Mouse (Mus musculus) kidney, postnatal 0 days (tissue): ENCODE measurements around the gene Tex11. TPM values are rescaled to one million over a fixed set of nuclear protein-coding genes. Genes with fewer than 3 reads are reported as not detected.
"Not testable (repeated sequence)": the region's sequence is repeated elsewhere in the genome, so short reads cannot be mapped to it uniquely, and the experiment has no call there.

ENCODE experiments used
- ATAC-seq: fragments of 200-750 bp; cut with Nextera tagmentation; replicated peaks from 2 replicates; pipeline ENCODE4 v1.8.0; 2017; ENCODE audit warnings: low read depth, moderate number of reproducible peaks, moderate TSS enrichment, moderate library complexity; ENCODE audit not compliant: low FRiP score
- DNase-seq: peaks from one replicate; pipeline ENCODE4 v3.0.0-alpha.2; 2016; ENCODE audit warnings: low spot score
- H3K27ac ChIP-seq: fragments of 300-500 bp; sonication (generic); 2 replicates; pipeline ENCODE4 v1.5.1; 2014; ENCODE audit warnings: mild to moderate bottlenecking
- H3K27me3 ChIP-seq: fragments of 300-500 bp; sonication (generic); 2 replicates; pipeline ENCODE4 v1.6.1; 2014; ENCODE audit warnings: low read length, mixed read lengths; ENCODE audit not compliant: insufficient read depth
- H3K36me3 ChIP-seq: fragments of 300-500 bp; sonication (generic); 2 replicates; pipeline ENCODE4 v1.6.1; 2014; ENCODE audit warnings: low read length, mixed read lengths; ENCODE audit not compliant: insufficient read depth
- H3K4me1 ChIP-seq: fragments of 300-500 bp; sonication (generic); replicated peaks from 2 replicates; pipeline ENCODE4 v1.6.1; 2014; ENCODE audit warnings: antibody characterized with exemption, low read length, mixed read lengths; ENCODE audit not compliant: insufficient read depth
- H3K4me2 ChIP-seq: fragments of 300-500 bp; sonication (generic); 2 replicates; pipeline ENCODE4 v1.6.1; 2014; ENCODE audit warnings: mild to moderate bottlenecking, low read length, moderate library complexity, mixed read lengths
- H3K4me3 ChIP-seq: fragments of 300-500 bp; sonication (generic); replicated peaks from 2 replicates; pipeline ENCODE4 v1.5.1; 2014; ENCODE audit warnings: low read depth, low read length
- H3K9ac ChIP-seq: fragments of 300-500 bp; sonication (generic); 2 replicates; pipeline ENCODE4 v1.6.1; 2014; ENCODE audit warnings: low read depth, low read length
- H3K9me3 ChIP-seq: fragments of 300-500 bp; sonication (generic); replicated peaks from 2 replicates; pipeline ENCODE4 v1.6.1; 2016; ENCODE audit warnings: low read length, inconsistent platforms, mixed read lengths
- CTCF ChIP-seq: IDR thresholded peaks from 2 replicates; pipeline ENCODE4 v1.5.1; 2016; ENCODE audit warnings: antibody characterized with exemption, low read depth, mild to moderate bottlenecking, moderate library complexity
- WGBS: fragments of 180-500 bp; shearing (Covaris S2); extraction: QIAGEN DNeasy Blood & Tissue Kit; methylation state at CpG from one replicate; pipeline ENCODE4 v1.1.7; 2014; 5-methylcytosine and 5-hydroxymethylcytosine counted together
- polyA plus RNA-seq: library from polyadenylated mRNA; unstranded; fragments of >200 nt; fragmentation: Nextera tagmentation; extraction: Ambion mirVana; gene quantifications from 2 replicates; pipeline ENCODE4 v1.2.1, GENCODE M21; 2015

The Tex11 gene
- not detected in 2 replicates for polyA plus RNA-seq

DNA sequence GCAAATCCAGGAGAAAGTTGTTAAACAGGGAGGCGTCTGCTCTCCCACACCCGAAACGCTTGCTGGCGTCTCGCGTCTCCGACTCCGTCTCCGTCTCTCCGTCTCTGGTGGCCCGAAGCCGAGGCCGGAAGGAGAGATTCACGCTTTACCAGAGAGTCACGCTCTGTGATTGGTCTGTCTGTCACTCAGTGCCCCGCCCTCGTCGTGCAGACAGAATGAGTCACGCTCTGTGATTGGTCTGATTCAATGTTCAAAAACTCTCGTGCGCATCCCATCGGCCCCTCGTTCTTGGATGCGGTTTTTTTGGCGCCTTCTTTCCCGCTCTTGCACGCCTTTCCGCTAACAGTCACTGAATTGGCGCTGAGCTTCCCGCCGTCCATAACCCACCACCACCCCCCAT, at the start of gene Tex11:
TSS of gene Tex11 (minus strand) at position 127 of the 400 bp plus-strand sequence.
- Histone ChIP-seq H3K4me1 (no peaks in the 10 kb centered on the region), H3K4me3 (no peak within 1 kb of the TSS), H3K27me3 (no peaks in the 10 kb centered on the region), H3K9me3 (no peaks in the 10 kb centered on the region), H3K27ac (no peak within 1 kb of the TSS), H3K9ac (no peak within 1 kb of the TSS), H3K36me3 (no peaks in the 10 kb centered on the region), H3K4me2 (no peak within 1 kb of the TSS)
- 87% methylated on average over 31 of the region's 31 CpGs for WGBS
- no peak for DNase-seq
- TF ChIP-seq CTCF = no peak
- no peak for ATAC-seq

DNA sequence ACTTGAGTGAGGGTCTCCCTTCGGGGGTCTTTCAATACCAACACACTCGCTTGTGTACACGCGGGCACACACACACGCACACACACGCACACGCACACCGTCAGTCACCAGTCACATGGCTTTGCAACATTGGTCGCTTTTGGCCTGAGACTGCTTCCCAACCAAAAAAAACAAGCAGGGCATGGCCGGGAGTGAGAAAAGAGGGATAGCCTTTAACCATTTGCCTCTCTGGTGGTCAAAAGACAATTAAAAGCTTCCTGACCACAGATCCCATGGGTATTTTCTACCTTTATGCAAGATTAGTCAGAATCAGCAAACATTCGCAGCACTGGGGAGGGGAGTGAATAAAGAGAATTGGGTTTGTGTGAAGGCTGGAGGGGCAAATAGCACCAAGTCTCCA, 26.5 kb upstream of the Tex11 start, which contains the start of gene Slc7a3:
TSS of gene Slc7a3 (minus strand) at position 101 of the 400 bp plus-strand sequence.
- H3K4me2 ChIP-seq = peak within 1 kb of the TSS; percentile 57
- WGBS = 42% methylated on average over 11 of the region's 11 CpGs
- no peak for TF ChIP-seq CTCF
- H3K4me1 ChIP-seq = no peaks in the 10 kb centered on the region
- H3K36me3 ChIP-seq = no peaks in the 10 kb centered on the region
- no peak within 1 kb of the TSS for H3K27ac ChIP-seq
- no peak for ATAC-seq
- no peak for DNase-seq
- H3K27me3 ChIP-seq = no peaks in the 10 kb centered on the region
- H3K4me3 ChIP-seq = peak within 1 kb of the TSS; percentile 27
- H3K9ac ChIP-seq = no peak within 1 kb of the TSS
- H3K9me3 ChIP-seq = no peaks in the 10 kb centered on the region

DNA sequence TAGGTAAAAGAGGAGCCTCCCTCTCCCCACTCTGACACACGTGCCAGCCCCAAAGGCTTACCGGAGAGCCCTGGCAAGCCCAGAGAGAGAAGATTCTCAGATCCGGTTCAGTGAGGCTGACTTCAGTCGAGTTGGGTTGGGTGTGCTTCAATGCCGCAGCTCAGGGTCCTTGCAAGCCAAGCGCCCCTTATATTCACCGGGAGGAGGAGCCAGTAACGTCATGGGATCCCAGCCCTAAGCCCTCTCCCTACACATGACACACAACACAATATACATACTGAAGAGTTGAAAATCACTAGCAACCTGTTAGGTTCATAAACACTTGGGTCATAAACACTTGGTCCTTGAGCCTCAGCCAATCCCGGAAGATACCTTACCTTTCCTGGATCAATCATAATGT, 25.7 kb upstream of the Tex11 start:
- peak overlapping the region; percentile 57 for H3K4me2 ChIP-seq
- not testable (repeated sequence) for H3K9ac ChIP-seq, H3K9me3 ChIP-seq, DNase-seq, H3K27me3 ChIP-seq, H3K4me1 ChIP-seq, ATAC-seq, H3K27ac ChIP-seq, H3K36me3 ChIP-seq
- H3K4me3 ChIP-seq = 0 out of 2 replicates have a peak overlapping the region, but pooled peaks have one; percentile 27
- WGBS = 14% methylated on average over 7 of the region's 9 CpGs

DNA sequence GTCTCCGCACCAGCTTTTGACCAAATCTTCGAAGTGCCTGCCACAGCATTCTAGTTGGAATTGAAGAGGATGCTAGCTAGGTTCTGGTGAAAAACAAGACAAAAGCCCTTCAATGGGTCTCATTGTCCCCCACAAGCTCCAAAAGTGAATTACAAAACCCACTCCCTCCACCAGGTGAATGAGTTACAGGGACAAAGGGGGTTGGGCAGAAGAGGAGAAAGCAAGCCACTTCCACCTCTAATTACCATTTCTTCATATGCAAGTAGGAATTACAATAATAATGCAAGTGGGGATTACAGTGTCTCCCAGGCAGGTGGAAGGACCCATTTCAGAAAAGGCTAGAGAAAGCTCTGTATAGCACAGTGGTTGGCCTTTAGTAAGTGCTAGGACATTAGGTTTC, 24.7 kb upstream of the Tex11 start:
- Histone ChIP-seq H3K4me3 (no peak overlapping the region), H3K27me3 (no peaks in the 10 kb centered on the region), H3K4me2 (0 out of 2 replicates have a peak overlapping the region, but pooled peaks have one; percentile 57), H3K4me1 (no peaks in the 10 kb centered on the region), H3K27ac (no peak overlapping the region), H3K9ac (no peak overlapping the region), H3K36me3 (no peaks in the 10 kb centered on the region), H3K9me3 (no peaks in the 10 kb centered on the region)
- ATAC-seq (no peak), DNase-seq (no peak)
- 68% methylated on average over 2 of the region's 2 CpGs for WGBS
- TF ChIP-seq CTCF = no peak

DNA sequence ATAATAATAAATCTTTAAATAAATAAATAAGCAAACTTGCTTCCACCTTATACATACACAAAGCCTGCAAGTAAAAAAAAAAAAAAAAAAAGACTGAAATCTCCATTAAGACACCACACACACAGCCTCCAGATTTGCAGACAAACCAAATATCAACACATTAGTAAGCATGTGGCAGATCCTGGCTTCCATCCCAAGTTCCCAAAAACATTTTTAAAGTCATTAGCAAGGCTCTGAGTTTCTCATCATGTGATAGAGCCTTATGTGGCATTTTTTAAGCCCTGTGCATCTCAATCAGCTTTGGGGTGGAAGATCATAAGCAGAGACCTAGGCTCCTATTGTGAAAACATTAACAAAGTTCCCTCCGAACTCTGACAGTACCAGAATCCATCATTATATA, 5.8 kb upstream of the Tex11 start:
- no peak for TF ChIP-seq CTCF
- Histone ChIP-seq H3K36me3 (no peaks in the 10 kb centered on the region), H3K4me3 (no peak overlapping the region), H3K9ac (no peak overlapping the region), H3K9me3 (no peaks in the 10 kb centered on the region), H3K27ac (no peak overlapping the region), H3K27me3 (no peaks in the 10 kb centered on the region), H3K4me1 (no peaks in the 10 kb centered on the region), H3K4me2 (no peak overlapping the region)
- ATAC-seq (no peak), DNase-seq (no peak)
- 36% methylated on average over 1 of the region's 1 CpGs for WGBS

DNA sequence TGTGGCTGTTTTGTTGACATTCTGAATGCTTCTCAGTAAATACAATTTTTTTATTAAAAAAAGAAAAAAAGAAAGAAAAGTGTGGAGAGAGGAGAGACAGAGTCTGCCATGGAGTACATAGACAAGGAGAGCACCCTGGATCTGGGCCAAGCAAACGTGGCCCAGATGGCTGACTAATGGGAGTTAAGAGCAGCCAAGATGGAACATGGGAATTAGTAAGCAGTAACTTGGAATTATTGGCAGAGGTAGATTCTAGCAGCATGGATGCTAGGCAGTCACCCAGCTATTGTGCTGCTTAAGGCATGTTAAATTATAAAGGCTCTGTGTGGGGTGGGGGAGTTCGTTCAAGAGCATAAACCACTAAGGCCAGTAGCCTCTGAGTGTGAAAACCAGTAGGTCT, 4.0 kb upstream of the Tex11 start:
- Histone ChIP-seq H3K4me3 (no peak overlapping the region), H3K27me3 (no peaks in the 10 kb centered on the region), H3K4me2 (no peak overlapping the region), H3K4me1 (no peaks in the 10 kb centered on the region), H3K9ac (no peak overlapping the region), H3K9me3 (no peaks in the 10 kb centered on the region), H3K27ac (no peak overlapping the region), H3K36me3 (no peaks in the 10 kb centered on the region)
- ATAC-seq (no peak), DNase-seq (no peak)
- TF ChIP-seq CTCF = no peak
- WGBS = 73% methylated on average over 2 of the region's 2 CpGs

DNA sequence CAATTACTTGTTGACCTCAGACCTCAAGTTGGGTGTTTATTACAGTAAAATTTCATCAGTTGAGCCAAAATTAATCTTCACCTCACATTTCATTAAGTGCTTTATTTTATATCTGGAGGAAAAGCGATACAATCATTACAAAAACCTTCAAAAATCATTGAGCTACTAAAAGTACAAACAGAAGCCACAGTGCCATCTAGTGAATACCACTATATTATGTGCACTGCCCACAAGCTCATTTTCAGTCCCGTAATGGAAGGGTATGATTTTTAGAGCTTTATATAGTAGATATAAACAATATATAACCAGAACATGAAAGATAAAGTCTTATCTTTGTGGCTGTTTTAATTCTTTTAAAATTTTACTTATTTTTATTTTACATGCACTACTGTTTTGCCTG, 115.8 kb downstream of the Tex11 start:
- H3K27ac ChIP-seq = no peak overlapping the region
- no peak overlapping the region for H3K4me3 ChIP-seq
- WGBS = 35% methylated on average over 2 of the region's 2 CpGs
- peak; percentile 36 for DNase-seq
- no peaks in the 10 kb centered on the region for H3K4me1 ChIP-seq
- no peak overlapping the region for H3K4me2 ChIP-seq
- no peaks in the 10 kb centered on the region for H3K9me3 ChIP-seq
- H3K27me3 ChIP-seq = no peaks in the 10 kb centered on the region
- H3K36me3 ChIP-seq = no peaks in the 10 kb centered on the region
- peak; percentile 61 for TF ChIP-seq CTCF
- no peak overlapping the region for H3K9ac ChIP-seq
- no peak for ATAC-seq
